Mouse (Mus musculus) hindbrain, embryonic 12.5 days (tissue): ENCODE data around the gene Gm21773. TPM values are rescaled to one million over a fixed set of nuclear protein-coding genes. Genes with fewer than 3 reads are reported as not detected.
"Not testable (repeated sequence)": the region's sequence is repeated elsewhere in the genome, so short reads cannot be mapped to it uniquely, and the experiment has no call there.

Source experiments
- ATAC-seq: fragments of 200-750 bp; cut with Nextera tagmentation; 2 replicates; pipeline ENCODE4 v1.8.0; 2017; ENCODE audit warnings: moderate TSS enrichment; ENCODE audit not compliant: low FRiP score
- H3K27ac ChIP-seq: fragments of 300-500 bp; sonication (generic); 2 replicates; pipeline ENCODE4 v1.5.1; 2016; ENCODE audit warnings: mild to moderate bottlenecking
- H3K27me3 ChIP-seq: fragments of 300-500 bp; sonication (generic); 2 replicates; pipeline ENCODE4 v1.6.1; 2016; ENCODE audit warnings: mild to moderate bottlenecking
- H3K36me3 ChIP-seq: fragments of 300-500 bp; sonication (generic); 2 replicates; pipeline ENCODE4 v1.6.1; 2016; ENCODE audit warnings: mild to moderate bottlenecking
- H3K4me1 ChIP-seq: fragments of 300-500 bp; sonication (generic); 2 replicates; pipeline ENCODE4 v1.6.1; 2016
- H3K4me2 ChIP-seq: fragments of 300-500 bp; sonication (generic); replicated peaks from 2 replicates; pipeline ENCODE4 v1.6.1; 2016; ENCODE audit warnings: mild to moderate bottlenecking
- H3K4me3 ChIP-seq: fragments of 300-500 bp; sonication (generic); 2 replicates; pipeline ENCODE4 v1.5.1; 2016; ENCODE audit warnings: mild to moderate bottlenecking
- H3K9ac ChIP-seq: fragments of 300-500 bp; sonication (generic); 2 replicates; pipeline ENCODE4 v1.6.1; 2016; ENCODE audit warnings: mild to moderate bottlenecking, moderate library complexity
- H3K9me3 ChIP-seq: fragments of 300-500 bp; sonication (generic); replicated peaks from 2 replicates; pipeline ENCODE4 v1.6.1; 2016; ENCODE audit warnings: mild to moderate bottlenecking
- WGBS: fragments of 180-500 bp; shearing (Covaris S2); methylation state at CpG from one replicate; pipeline ENCODE4 v1.1.7; 2016; 5-methylcytosine and 5-hydroxymethylcytosine counted together
- polyA plus RNA-seq: library from polyadenylated mRNA; unstranded; fragments of >200 nt; fragmentation: Nextera tagmentation; extraction: Ambion mirVana; gene quantifications from 2 replicates; pipeline ENCODE4 v1.2.1, GENCODE M21; 2016

Gm21773 gene
- not detected in 2 replicates for polyA plus RNA-seq

DNA sequence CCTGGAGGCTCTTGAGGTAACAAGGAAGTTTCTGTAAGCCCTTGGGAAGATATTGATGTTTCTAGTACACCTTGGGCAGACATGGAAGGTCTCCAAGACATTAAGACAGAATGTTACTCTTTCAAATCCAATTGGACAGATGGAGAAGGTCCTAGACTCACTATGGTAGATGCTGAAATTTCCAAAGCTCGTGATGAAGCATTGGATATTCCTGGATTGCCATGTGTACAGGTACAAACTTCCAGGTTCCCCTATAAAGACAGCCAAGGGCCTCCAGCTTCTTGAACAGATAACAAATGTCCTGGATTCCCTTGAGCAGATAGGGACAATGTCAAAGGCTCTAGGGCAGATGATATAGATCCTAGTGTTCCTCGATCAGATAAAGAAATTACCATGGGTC lies at the start of gene Gm21773:
TSS of gene Gm21773 (minus strand) at position 101 of the 400 bp plus-strand sequence.
- H3K4me1 ChIP-seq, H3K9me3 ChIP-seq, H3K36me3 ChIP-seq, H3K4me3 ChIP-seq, H3K4me2 ChIP-seq, H3K27ac ChIP-seq, H3K27me3 ChIP-seq, ATAC-seq, H3K9ac ChIP-seq: not testable (repeated sequence)
- WGBS: no CpG with 5 or more reads among the region's 2 CpGs
